Mouse (Mus musculus): ENCODE results near the gene Gm11444.

Gene Gm11444

DNA sequence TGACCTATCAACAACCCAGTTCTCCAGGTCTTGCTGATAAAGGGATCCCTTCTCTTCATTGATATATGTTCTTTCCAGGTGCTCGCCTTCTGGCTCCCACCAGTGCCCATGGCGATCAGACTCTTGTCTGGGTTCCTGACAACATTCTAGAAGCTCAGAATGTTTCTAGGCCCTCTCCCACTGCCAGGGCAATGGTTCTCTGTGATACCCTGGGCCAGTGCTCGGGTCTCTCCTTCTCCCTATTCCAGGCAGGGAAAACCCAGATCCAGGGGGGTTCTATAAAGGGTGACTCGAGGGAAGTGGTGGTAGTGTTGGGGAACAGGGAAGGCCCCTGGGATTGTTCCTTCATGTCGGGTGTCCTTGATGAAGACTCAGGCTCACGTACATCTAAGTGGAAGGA is at the start of gene Gm11444:
Gene Gm11444 (minus strand): TSS at position 101 of the 400 bp plus-strand sequence.
- in situ Hi-C loops (cut with MboI, MseI): loop anchor here (5.0 kb wide), 1 partner anchor 122 kb away; no protein-coding TSS in a partner anchor

DNA sequence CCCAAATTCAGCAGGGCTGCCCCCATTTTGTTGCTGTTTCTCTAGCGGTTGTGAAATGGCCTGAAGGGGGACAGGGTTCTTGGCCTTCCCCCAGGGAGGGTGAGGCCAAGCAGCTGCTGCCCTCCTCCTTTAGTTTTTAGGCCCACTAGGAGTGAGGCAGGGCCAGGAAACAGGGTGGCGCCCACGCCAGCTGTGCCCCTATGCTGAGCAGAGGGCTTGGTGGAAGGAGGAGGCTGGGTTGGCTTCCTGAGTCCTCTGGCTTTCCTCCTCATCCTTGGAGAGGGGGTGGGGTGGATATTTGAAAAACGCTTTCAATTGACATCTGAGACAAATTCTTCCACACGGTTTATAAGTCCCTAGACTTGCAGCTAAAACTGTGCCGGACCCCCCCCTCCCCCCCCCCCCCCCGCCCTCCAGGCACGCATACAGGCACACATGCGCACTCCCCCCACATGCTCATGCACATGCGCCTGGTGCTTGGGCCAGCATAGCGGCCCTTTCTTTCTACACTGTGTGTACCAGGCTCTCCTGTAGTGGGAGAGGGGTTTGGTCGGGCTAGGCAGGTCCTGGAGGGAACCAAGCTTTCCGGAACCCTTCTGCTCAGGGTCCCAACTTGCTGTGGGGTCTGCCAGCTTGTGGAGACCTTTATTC is 46.3 kb upstream of the Gm11444 start:
- in situ Hi-C loops (cut with MboI, MseI): no loop called here

DNA sequence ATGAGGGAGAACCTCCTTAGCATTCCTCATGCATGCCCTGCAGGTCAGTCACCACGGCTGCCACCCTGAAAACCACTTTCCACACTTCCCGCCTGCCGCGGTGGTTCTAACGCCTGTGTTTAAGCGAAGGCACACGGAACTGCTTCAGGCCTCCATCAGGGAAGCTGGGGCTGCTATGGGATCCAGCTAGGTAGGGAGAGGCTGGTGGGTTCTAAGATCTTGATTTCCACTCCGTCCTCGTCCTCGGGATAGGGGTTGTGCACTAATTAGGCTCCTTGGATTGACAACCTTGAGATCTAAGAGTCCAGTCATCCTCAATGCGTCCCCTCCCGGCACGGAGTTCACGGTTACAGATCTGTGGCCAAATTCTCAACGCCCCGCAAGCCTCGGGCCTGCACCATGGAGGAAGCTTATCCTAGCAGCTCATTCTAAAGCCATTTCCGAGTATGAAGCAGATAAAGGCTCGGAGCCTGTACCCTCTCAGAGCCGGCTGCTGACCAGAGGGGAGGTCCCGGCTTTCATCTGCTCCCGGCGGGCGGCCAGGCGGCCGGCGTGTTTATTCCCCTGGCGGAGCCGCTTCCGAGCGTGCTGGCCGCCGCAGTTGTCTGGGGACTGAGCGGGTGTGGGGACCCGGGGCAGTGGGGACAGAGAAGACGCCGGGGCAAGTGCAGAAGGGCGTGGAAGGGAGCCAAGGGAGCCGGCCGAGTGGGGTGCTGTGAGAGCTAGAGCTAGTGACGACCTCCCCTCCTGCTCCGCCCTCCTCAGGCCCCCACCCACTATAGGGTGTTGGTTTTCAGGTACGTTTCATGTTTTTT is 44.8 kb upstream of the Gm11444 start:
- in situ Hi-C loops (cut with MboI, MseI): loop anchor here (5.0 kb wide), 1 partner anchor 58 kb away; no protein-coding TSS in a partner anchor

DNA sequence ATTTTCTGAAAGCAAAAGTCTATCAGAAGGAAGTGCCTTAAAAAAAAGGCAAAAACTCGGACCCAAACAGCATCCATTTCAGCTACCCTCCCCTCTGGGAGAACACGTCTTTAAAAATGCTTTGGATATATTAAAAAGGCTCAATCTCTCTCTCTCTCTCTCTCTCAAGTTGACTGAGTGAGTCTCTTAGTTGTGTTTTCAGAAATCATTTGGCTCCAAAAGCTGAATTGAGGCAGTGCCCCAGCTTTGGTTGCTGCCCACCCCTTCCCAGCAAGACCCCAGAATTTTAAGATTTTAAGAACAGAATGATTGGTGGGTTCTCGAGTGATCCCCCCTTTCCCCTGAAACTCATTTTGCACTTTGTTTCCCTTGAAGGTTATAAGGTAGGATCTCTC is 44.0 kb upstream of the Gm11444 start:
- in situ Hi-C loops (cut with MboI, MseI): loop anchor here (5.0 kb wide), 1 partner anchor 57 kb away; no protein-coding TSS in a partner anchor

DNA sequence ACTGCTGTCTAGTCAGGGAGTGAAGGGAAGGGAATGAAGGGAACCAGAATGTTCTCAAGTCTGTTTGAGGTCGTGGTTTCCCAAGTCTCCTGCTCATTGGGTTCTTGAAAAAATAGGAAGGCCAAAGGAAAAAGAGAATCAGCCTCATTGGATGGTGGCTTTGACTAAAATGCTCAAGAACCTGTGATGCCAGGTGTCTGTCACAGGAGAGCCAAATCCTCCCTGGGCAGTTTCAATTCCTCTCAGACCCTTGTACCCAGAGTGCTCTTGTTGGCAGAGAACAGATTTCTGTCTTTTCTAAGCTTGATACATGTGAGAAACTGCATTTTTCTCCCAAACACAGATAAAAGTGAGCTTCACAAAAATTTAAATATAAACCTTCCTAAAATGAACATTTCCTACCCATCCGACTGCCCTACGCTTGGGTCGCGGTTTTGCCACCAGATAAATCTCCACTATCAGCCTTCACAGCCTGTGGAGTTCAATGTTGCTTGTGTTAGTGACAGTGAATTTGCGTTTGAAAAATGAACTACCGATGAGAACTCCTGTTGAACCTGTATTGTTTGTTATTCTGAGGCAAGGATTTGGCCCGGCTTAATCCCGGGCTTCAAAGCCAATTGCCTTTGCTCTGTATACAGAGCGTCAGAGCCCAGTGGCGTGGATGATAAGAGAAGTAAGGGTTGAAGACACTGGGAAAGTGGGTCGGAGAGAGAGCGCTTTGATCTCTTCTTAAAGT is 43.4 kb upstream of the Gm11444 start:
- in situ Hi-C loops (cut with MboI, MseI): loop anchor here (5.0 kb wide), 1 partner anchor 56 kb away; no protein-coding TSS in a partner anchor

DNA sequence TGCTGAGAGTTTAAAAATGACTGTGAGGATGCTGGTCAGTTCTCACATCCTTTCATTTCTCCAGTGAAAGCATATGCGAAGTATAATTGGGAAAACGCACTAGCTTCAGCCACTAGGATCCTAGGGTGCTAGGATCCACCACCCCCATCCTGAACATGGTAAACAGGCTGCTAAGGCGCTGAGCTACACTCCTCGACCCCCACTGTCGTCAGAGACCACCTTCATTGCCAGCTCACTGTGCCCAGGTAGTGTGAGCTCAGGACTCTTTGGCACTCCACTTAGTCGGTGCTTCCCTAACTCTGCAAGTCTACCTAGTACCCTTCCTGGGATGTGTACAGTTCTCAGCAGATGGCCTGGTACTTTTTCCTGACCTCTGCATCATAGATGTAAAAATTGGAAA is 42.6 kb upstream of the Gm11444 start:
- in situ Hi-C loops (cut with MboI, MseI): loop anchor here (5.0 kb wide), 1 partner anchor 55 kb away; no protein-coding TSS in a partner anchor

DNA sequence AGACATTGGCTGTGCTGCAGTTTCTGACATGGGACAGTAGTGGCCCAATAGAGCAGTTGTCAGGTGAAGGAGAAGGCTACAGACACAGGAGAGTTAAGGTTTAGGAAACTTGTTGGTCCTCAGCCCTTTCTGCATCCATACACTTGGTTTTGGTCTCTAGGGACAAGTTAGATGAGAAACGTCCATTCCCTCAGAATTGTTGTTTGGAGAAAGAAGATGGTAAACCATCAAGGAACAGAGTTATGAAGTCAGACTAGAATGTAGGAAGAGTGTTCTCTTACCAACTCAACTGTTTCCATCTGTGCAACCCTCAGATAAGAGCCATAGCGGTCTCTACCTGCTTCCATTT is 41.5 kb upstream of the Gm11444 start:
- in situ Hi-C loops (cut with MboI, MseI): loop anchor here (5.0 kb wide), 1 partner anchor 54 kb away; no protein-coding TSS in a partner anchor

DNA sequence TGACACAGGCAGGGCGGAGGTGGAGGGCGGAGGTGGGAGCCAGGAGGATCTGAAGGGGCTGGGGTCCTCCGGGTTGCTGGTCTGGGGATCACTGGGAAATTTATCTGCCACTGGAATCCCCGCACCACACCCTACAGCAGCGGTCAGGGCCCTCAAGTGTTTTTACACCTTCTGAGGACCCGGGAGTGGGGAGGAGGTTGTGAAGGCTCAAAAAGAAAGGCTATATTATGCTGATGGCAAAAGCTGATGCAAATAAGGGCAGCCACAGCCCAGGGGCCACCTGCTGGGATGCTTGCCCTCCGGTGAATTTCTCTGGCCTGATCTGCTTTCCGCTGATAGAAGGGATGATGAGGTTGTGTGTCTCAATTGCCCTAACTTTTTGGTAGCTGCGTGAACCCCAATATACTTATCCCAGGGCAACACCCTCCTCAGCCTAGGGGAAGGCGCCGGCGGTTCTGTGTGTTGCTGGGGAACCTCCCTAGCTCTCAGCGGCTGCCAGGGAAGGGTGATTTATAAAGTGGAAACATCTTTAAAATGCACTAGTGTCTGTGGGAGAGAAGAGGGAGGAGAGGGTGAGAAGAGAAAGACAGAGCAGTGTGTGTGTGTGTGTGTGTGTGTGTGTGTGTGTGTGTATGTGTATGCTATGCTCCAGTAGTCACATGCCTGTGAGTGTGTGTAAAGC is 41.0 kb upstream of the Gm11444 start:
- in situ Hi-C loops (cut with MboI, MseI): loop anchor here (5.0 kb wide), 1 partner anchor 54 kb away; no protein-coding TSS in a partner anchor

DNA sequence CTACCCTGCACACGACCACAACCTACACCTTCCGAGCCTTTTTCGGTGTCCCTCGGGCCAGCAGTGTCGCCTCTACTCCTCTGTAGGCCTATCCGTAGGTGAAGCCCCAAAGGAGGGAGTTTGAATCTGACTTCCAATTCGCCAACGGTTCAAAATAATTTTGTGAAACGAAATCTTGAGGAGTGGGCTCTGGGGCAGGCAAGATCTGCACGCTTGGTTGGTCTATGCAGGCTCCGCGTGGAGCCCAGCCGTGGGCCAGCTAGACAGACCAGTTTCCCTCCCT is 40.4 kb upstream of the Gm11444 start:
- in situ Hi-C loops (cut with MboI, MseI): loop anchor here (5.0 kb wide), 1 partner anchor 53 kb away; no protein-coding TSS in a partner anchor

DNA sequence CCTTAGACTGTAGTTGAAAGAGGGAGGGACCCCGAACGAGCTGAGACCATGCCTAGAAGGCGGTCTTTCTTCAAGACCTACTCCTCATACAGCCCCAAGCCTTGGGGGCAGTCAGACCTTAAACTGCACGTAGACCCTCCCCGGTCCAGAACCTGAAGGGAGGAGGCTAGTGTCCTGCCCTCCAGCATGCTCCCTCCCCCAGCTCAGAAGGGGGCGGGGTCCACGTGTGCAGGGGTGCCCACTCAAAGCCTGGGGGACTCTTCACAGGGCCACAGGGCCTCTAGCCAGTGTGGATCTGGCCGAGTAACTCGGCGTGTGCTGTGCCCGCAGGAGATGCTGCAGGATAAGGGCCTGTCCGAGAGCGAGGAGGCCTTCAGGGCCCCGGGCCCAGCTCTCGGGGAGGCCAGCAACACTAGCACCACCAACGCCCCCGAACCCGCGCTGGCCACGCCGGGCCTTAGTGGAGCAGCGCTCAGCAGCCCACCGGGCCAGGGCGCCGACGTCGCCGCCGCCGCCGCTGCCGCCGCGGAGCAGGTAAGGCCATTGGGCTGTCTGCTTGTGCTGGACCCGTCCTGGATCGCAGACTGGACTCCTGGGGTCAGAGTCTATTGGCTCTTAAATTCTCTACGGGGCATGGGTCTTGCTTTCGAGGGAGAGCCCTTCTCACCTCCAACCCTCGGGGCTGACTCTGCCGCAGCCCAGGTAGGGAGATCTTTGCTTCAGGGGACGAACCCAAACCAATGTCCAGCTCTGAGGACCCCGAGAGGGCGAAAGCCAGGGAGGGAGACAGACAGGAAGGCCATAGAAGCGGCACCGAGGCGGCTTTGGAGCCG is 39.8 kb upstream of the Gm11444 start:
- in situ Hi-C loops (cut with MboI, MseI): loop anchor here (5.0 kb wide), 1 partner anchor 53 kb away; no protein-coding TSS in a partner anchor

DNA sequence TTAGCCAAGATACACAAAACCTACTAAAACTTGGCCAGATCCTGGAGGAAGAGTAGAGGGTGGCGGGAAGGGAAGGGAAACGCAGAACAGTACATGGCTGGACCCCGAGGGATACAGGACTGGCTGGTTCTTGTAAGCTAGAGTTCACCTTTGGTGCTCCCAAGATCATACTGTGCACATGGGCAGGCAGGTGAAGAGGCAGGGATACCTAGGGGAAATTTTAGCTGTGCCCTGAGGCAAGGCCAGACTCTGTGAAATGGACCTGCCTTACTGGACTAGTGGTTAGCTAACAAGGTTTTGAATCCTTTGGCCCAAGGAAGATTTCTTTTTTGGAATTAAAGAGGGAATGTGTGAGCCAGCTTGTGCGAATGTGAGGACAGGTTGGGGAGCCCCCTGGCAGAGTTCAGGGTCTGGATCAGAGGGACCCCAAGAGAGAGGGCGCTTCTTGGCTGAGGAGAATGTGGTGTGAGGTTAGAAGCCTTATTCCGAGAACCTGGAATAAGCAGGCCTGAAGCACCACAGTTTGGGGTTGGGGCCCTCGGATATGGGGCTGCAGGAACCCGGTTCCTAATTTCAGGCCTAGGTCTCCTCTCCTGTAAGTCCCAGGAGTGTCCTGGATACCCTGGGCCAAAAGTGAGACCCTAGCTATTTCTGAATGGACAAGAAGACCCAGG is 39.1 kb upstream of the Gm11444 start:
- in situ Hi-C loops (cut with MboI, MseI): no loop called here

DNA sequence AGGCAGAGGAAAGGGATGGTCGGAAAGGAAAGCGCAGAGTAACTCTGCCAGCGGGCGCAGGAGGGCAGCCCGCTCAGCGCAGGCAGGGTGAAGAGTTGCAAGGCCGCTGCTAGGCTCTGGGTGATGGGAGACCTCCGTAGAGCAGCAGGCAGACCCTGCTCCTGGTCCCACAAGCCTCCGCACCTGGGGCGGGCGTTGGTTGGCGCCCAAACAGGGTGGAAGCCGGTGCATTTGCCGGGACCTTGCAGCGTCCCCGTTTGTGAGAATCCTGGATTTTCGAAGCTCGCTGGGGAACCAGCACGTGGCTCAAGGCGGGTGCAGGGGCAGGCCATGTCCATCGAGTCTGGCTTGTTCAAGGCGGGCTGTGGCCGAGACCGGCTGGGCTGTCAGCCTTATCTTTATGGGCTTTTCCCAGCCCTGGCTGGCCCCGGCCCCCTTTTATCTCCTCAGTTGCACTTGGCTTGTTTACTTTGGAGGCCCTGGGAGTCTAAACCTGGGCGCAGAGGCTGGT is 38.4 kb upstream of the Gm11444 start:
- in situ Hi-C loops (cut with MboI, MseI): no loop called here

DNA sequence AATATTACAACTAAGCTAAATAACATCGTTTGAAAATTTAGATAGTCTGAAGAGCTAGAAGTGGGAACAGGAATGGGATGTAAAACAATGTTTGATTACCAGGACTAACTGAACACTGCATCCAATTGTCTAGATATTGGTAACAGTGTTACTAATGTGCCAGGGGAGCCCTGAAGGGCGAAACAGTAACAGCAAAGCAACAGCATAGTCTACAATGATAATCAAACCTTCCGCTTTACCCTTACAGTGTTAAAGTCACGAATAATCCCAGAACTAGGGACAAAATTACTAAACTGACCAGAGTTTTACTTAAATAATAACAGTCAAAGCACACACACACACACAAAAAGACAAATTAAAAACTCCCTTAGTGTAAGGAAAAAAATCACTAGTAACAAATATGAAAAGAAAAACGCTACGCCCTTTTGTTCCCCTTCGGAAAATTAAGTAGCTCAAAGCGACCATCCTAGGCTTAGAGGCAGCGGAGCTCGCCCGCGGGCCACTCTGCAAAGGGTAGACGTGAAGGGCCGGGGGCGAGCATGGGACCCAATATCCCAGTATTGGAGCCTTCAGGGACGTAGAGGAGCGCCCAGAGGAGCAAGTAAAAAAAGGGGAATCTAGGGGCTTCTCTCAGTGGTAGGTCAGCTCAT is 37.8 kb upstream of the Gm11444 start:
- in situ Hi-C loops (cut with MboI, MseI): no loop called here

DNA sequence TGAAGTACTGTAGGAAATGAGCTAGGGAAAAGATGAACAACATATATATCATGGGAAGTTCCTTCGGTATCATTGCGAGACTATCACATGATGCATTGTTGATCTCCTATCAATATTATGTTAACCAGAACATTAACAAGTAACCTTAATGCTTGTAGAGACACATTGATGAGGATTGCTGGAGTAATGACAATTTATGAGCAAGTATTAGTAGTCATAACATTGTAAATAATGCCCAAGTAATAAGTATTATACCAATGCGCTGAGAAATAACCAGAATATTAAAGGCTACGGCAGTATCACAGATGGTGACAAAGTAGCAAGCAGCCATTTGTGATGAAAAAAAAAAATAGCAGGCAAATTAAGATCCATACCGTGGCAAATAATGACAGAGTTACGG is 37.1 kb upstream of the Gm11444 start:
- in situ Hi-C loops (cut with MboI, MseI): no loop called here

DNA sequence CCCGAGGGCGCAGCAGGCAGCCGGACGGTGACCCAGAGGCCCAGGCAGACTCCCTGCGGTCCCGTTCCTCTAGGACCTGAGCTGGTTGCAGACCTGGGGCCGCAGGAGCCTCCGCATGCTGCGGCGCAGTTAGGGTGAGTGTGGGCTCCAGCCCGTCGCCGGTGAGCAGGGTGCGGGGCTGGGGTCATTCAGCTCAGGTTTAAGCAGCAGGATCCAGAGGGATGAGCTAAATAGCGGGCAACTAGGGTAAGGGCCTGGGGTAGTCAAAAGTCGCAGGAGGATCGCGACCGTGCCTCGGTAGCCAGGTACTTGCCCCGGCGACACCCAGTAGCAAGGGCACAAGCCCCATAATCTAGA is 36.3 kb upstream of the Gm11444 start:
- in situ Hi-C loops (cut with MboI, MseI): no loop called here

DNA sequence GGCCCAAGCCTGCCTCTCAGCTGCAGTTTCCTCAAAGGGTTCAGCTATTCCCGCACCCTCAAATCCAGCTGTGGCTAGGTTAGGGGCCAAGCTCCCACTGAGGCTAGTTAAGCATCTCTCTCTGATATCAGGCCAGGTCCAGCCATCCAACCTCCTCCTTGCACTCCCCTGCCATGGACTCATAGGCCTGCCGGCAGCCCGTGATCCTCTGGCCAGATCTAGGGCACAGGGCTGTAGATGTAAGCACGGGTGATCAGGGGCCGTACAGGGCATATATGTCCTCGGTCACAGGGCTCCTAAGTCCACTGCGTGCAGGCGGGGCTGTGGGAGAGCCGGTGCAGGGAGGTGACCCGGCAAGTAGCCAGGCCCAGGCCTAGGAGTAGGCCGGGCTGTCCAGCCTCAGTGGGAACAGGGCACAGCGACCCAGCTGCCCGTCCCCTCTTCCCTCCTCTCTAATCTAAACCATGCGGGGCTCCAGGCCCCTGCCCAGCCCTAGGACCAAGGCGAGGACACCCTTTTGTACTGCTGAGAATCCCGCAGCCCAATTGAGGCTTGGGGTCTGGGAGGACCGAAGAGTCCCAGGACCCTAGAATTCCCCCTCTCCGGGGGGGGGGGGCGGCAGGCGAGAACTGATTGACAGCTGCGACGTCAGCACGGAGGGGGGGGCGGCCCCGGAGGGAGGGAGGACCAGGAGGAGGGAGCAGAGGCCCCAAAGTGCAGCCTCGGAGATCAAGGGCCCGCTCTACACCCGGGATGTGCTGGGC is 35.7 kb upstream of the Gm11444 start, which contains the start of gene Tbx4:
Gene Tbx4 (plus strand): TSS at position 758 of the 764 bp plus-strand sequence.
- in situ Hi-C loops (cut with MboI, MseI): no loop called here

DNA sequence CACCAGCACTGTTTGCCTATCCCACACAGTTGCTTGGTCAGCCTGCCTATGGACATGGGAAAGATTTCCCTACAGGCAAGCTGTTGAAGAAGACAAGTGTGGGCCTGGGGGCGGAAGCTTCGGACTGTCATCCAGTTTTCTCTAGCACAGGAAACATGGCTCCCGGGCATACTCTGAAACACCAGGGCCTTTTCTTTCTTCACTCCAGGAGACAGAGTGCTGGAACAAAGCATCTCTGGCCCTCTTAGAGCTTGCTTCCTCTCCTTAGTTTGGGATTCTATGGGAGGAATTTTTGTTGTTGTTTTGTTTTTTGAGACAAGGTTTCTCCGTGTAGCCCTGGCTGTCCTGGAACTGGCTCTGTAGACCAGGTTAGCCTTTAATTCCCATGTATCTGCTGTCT is 34.4 kb upstream of the Gm11444 start:
- in situ Hi-C loops (cut with MboI, MseI): no loop called here

DNA sequence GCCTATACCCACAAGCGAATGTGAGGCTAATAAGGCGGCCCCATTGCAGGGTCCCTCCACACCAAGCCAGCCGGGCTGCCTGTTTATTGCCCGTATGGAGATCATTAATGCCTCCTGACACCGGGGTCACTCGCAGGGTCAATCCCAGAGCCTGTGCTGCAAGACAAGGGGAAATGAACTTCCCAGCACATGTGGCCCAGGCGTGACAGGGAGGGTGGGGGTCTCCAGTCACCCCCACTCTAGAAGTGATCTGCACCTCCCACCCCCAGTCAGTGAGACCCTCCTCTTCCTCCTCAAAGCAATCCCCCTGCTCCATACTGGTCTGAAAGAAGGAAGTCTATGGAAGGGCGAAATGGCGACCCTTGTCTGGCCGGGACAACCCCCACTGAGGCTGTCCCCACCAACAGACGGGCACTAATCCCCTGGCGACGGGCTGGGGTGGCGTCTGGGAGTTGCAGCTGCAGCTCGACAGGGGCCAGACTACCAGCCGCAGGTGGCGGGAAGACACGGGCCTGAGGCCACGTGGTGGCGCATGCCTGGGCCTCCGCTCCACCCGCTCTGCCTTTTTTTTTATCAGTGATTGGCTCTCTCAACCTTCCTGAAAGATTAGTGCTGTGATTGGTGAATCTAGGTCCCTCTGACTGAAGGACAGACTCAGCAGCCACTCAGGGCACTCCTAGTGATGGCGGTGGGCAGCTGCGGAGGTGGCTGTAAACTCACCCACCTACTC is 26.1 kb upstream of the Gm11444 start:
- in situ Hi-C loops (cut with MboI, MseI): no loop called here
